Mouse (Mus musculus): ENCODE measurements around the gene Naa11. TPM values are rescaled to one million over a fixed set of nuclear protein-coding genes. Genes with fewer than 3 reads are reported as not detected.

The Naa11 gene
- not detected in 2 replicates for polyA plus RNA-seq (2014; fragmentation: Nextera tagmentation; extraction: Ambion mirVana)

- no peak for DNase-seq (ENCODE audit: low spot score)
- WGBS, result 97% methylated on average over 23 of the region's 23 CpGs
- H3K27me3 ChIP-seq (ENCODE audit: control insufficient read depth, insufficient read depth, low read length), result no peaks in the 10 kb centered on the region
- no peak for ATAC-seq (replicated peaks; ENCODE audit: insufficient number of reproducible peaks, low FRiP score, low TSS enrichment, low read depth)
- no peaks in the 10 kb centered on the region for H3K4me1 ChIP-seq (ENCODE audit: control insufficient read depth, insufficient read depth, low read length)
- H3K4me3 ChIP-seq (ENCODE audit: low read depth, low read length), result no peak within 1 kb of the TSS
- no peak within 1 kb of the TSS for H3K27ac ChIP-seq (replicated peaks; ENCODE audit: low read depth, low read length)
- no peak within 1 kb of the TSS for H3K4me2 ChIP-seq (ENCODE audit: low read depth, low read length)
- no peaks in the 10 kb centered on the region for H3K9me3 ChIP-seq (replicated peaks; ENCODE audit: control insufficient read depth, low read length)
- H3K9ac ChIP-seq (replicated peaks; ENCODE audit: low read length), result no peak within 1 kb of the TSS
- H3K36me3 ChIP-seq (replicated peaks; ENCODE audit: control insufficient read depth, insufficient read depth, low read depth, low read length), result no peaks in the 10 kb centered on the region
Measured at GRCm38 (mm10) chr5:97392160-97392559, at the start of gene Naa11. Naa11 (minus strand) TSS chr5:97392379.

- ATAC-seq (replicated peaks; ENCODE audit: insufficient number of reproducible peaks, low FRiP score, low TSS enrichment, low read depth) (no peak), DNase-seq (ENCODE audit: low spot score) (no peak)
- Histone ChIP-seq H3K4me1 (ENCODE audit: control insufficient read depth, insufficient read depth, low read length) (no peaks in the 10 kb centered on the region), H3K9ac (replicated peaks; ENCODE audit: low read length) (no peak overlapping the region), H3K27me3 (ENCODE audit: control insufficient read depth, insufficient read depth, low read length) (no peaks in the 10 kb centered on the region), H3K4me3 (ENCODE audit: low read depth, low read length) (no peak overlapping the region), H3K36me3 (replicated peaks; ENCODE audit: control insufficient read depth, insufficient read depth, low read depth, low read length) (no peaks in the 10 kb centered on the region), H3K9me3 (replicated peaks; ENCODE audit: control insufficient read depth, low read length) (no peaks in the 10 kb centered on the region), H3K27ac (replicated peaks; ENCODE audit: low read depth, low read length) (no peak overlapping the region), H3K4me2 (ENCODE audit: low read depth, low read length) (no peak overlapping the region)
- WGBS, result 89% methylated on average over 2 of the region's 2 CpGs
Measured at GRCm38 (mm10) chr5:97432512-97432911, 40.3 kb upstream of the Naa11 start.

GRCm38 (mm10) chr5:97429976-97430375 lies 37.8 kb upstream of the Naa11 start:
- H3K4me3 ChIP-seq (ENCODE audit: low read depth, low read length), result no peak overlapping the region
- ATAC-seq (replicated peaks; ENCODE audit: insufficient number of reproducible peaks, low FRiP score, low TSS enrichment, low read depth) (no peak), DNase-seq (ENCODE audit: low spot score) (no peak)
- H3K4me1 ChIP-seq (ENCODE audit: control insufficient read depth, insufficient read depth, low read length), result no peaks in the 10 kb centered on the region
- no peaks in the 10 kb centered on the region for H3K9me3 ChIP-seq (replicated peaks; ENCODE audit: control insufficient read depth, low read length)
- 91% methylated on average over 9 of the region's 9 CpGs for WGBS
- no peak overlapping the region for H3K27ac ChIP-seq (replicated peaks; ENCODE audit: low read depth, low read length)
- no peak overlapping the region for H3K9ac ChIP-seq (replicated peaks; ENCODE audit: low read length)
- no peaks in the 10 kb centered on the region for H3K36me3 ChIP-seq (replicated peaks; ENCODE audit: control insufficient read depth, insufficient read depth, low read depth, low read length)
- H3K27me3 ChIP-seq (ENCODE audit: control insufficient read depth, insufficient read depth, low read length), result no peaks in the 10 kb centered on the region
- H3K4me2 ChIP-seq (ENCODE audit: low read depth, low read length), result no peak overlapping the region

- DNase-seq (ENCODE audit: low spot score), result no peak
- Histone ChIP-seq H3K27me3 (ENCODE audit: control insufficient read depth, insufficient read depth, low read length) (no peaks in the 10 kb centered on the region), H3K27ac (replicated peaks; ENCODE audit: low read depth, low read length) (no peak overlapping the region), H3K4me2 (ENCODE audit: low read depth, low read length) (no peak overlapping the region), H3K9me3 (replicated peaks; ENCODE audit: control insufficient read depth, low read length) (no peaks in the 10 kb centered on the region), H3K4me3 (ENCODE audit: low read depth, low read length) (no peak overlapping the region), H3K4me1 (ENCODE audit: control insufficient read depth, insufficient read depth, low read length) (no peaks in the 10 kb centered on the region), H3K9ac (replicated peaks; ENCODE audit: low read length) (no peak overlapping the region), H3K36me3 (replicated peaks; ENCODE audit: control insufficient read depth, insufficient read depth, low read depth, low read length) (no peaks in the 10 kb centered on the region)
- 94% methylated on average over 2 of the region's 2 CpGs for WGBS
- no peak for ATAC-seq (replicated peaks; ENCODE audit: insufficient number of reproducible peaks, low FRiP score, low TSS enrichment, low read depth)
Measured at GRCm38 (mm10) chr5:97421669-97422068, 29.5 kb upstream of the Naa11 start.

GRCm38 (mm10) chr5:97417185-97417584 lies 25.0 kb upstream of the Naa11 start:
- no peaks in the 10 kb centered on the region for H3K4me1 ChIP-seq (ENCODE audit: control insufficient read depth, insufficient read depth, low read length)
- no peaks in the 10 kb centered on the region for H3K27me3 ChIP-seq (ENCODE audit: control insufficient read depth, insufficient read depth, low read length)
- H3K36me3 ChIP-seq (replicated peaks; ENCODE audit: control insufficient read depth, insufficient read depth, low read depth, low read length), result no peaks in the 10 kb centered on the region
- H3K9me3 ChIP-seq (replicated peaks; ENCODE audit: control insufficient read depth, low read length), result no peaks in the 10 kb centered on the region
- DNase-seq (ENCODE audit: low spot score) (no peak), ATAC-seq (replicated peaks; ENCODE audit: insufficient number of reproducible peaks, low FRiP score, low TSS enrichment, low read depth) (no peak)
- H3K4me3 ChIP-seq (ENCODE audit: low read depth, low read length), result no peak overlapping the region
- 76% methylated on average over 2 of the region's 2 CpGs for WGBS
- no peak overlapping the region for H3K27ac ChIP-seq (replicated peaks; ENCODE audit: low read depth, low read length)
- no peak overlapping the region for H3K9ac ChIP-seq (replicated peaks; ENCODE audit: low read length)
- H3K4me2 ChIP-seq (ENCODE audit: low read depth, low read length), result no peak overlapping the region

GRCm38 (mm10) chr5:97415837-97416236 lies 23.7 kb upstream of the Naa11 start:
- Histone ChIP-seq H3K27me3 (ENCODE audit: control insufficient read depth, insufficient read depth, low read length) (no peaks in the 10 kb centered on the region), H3K9me3 (replicated peaks; ENCODE audit: control insufficient read depth, low read length) (no peaks in the 10 kb centered on the region), H3K27ac (replicated peaks; ENCODE audit: low read depth, low read length) (no peak overlapping the region), H3K4me1 (ENCODE audit: control insufficient read depth, insufficient read depth, low read length) (no peaks in the 10 kb centered on the region), H3K4me3 (ENCODE audit: low read depth, low read length) (no peak overlapping the region), H3K36me3 (replicated peaks; ENCODE audit: control insufficient read depth, insufficient read depth, low read depth, low read length) (no peaks in the 10 kb centered on the region), H3K9ac (replicated peaks; ENCODE audit: low read length) (no peak overlapping the region), H3K4me2 (ENCODE audit: low read depth, low read length) (no peak overlapping the region)
- ATAC-seq (replicated peaks; ENCODE audit: insufficient number of reproducible peaks, low FRiP score, low TSS enrichment, low read depth) (no peak), DNase-seq (ENCODE audit: low spot score) (no peak)
- WGBS, result 86% methylated on average over 6 of the region's 6 CpGs

- Histone ChIP-seq H3K4me2 (ENCODE audit: low read depth, low read length) (no peak overlapping the region), H3K9me3 (replicated peaks; ENCODE audit: control insufficient read depth, low read length) (no peaks in the 10 kb centered on the region), H3K27me3 (ENCODE audit: control insufficient read depth, insufficient read depth, low read length) (no peaks in the 10 kb centered on the region), H3K9ac (replicated peaks; ENCODE audit: low read length) (no peak overlapping the region), H3K4me1 (ENCODE audit: control insufficient read depth, insufficient read depth, low read length) (no peaks in the 10 kb centered on the region), H3K36me3 (replicated peaks; ENCODE audit: control insufficient read depth, insufficient read depth, low read depth, low read length) (no peaks in the 10 kb centered on the region), H3K27ac (replicated peaks; ENCODE audit: low read depth, low read length) (no peak overlapping the region), H3K4me3 (ENCODE audit: low read depth, low read length) (no peak overlapping the region)
- ATAC-seq (replicated peaks; ENCODE audit: insufficient number of reproducible peaks, low FRiP score, low TSS enrichment, low read depth), result no peak
- WGBS, result 89% methylated on average over 3 of the region's 3 CpGs
- no peak for DNase-seq (ENCODE audit: low spot score)
Measured at GRCm38 (mm10) chr5:97413716-97414115, 21.5 kb upstream of the Naa11 start.

GRCm38 (mm10) chr5:97410190-97410589 lies 18.0 kb upstream of the Naa11 start:
- no peaks in the 10 kb centered on the region for H3K36me3 ChIP-seq (replicated peaks; ENCODE audit: control insufficient read depth, insufficient read depth, low read depth, low read length)
- no peak for ATAC-seq (replicated peaks; ENCODE audit: insufficient number of reproducible peaks, low FRiP score, low TSS enrichment, low read depth)
- no peaks in the 10 kb centered on the region for H3K27me3 ChIP-seq (ENCODE audit: control insufficient read depth, insufficient read depth, low read length)
- H3K4me2 ChIP-seq (ENCODE audit: low read depth, low read length), result no peak overlapping the region
- no peaks in the 10 kb centered on the region for H3K9me3 ChIP-seq (replicated peaks; ENCODE audit: control insufficient read depth, low read length)
- no peaks in the 10 kb centered on the region for H3K4me1 ChIP-seq (ENCODE audit: control insufficient read depth, insufficient read depth, low read length)
- H3K9ac ChIP-seq (replicated peaks; ENCODE audit: low read length), result no peak overlapping the region
- H3K27ac ChIP-seq (replicated peaks; ENCODE audit: low read depth, low read length), result no peak overlapping the region
- no peak overlapping the region for H3K4me3 ChIP-seq (ENCODE audit: low read depth, low read length)
- no peak for DNase-seq (ENCODE audit: low spot score)
- WGBS, result 82% methylated on average over 6 of the region's 6 CpGs

Measured in embryonic facial prominence, embryonic 11.5 days (tissue).